Mouse (Mus musculus) G1E (cell line): ENCODE data around the gene Pnpo. TPM values are rescaled to one million over a fixed set of nuclear protein-coding genes. Genes with fewer than 3 reads are reported as not detected.

Experiments
- ATAC-seq: 2 replicates; pipeline ENCODE4 v1.8.0; 2016; ENCODE audit warnings: mild to moderate bottlenecking; ENCODE audit not compliant: insufficient number of reproducible peaks, poor library complexity, low FRiP score, severe bottlenecking; ENCODE audit errors: extremely low read depth
- DNase-seq: peaks from one replicate; pipeline ENCODE4 v3.0.0; 2012; ENCODE audit warnings: low spot score
- H3K27me3 ChIP-seq: 2 replicates; pipeline ENCODE4 v1.6.1; 2012; ENCODE audit warnings: mild to moderate bottlenecking, low read length, inconsistent platforms; ENCODE audit not compliant: insufficient read depth
- H3K36me3 ChIP-seq: replicated peaks from 2 replicates; pipeline ENCODE3; 2012; ENCODE audit warnings: mild to moderate bottlenecking, inconsistent platforms
- H3K4me1 ChIP-seq: 2 replicates; pipeline ENCODE4 v1.6.1; 2012; ENCODE audit warnings: low read depth, low read length, inconsistent platforms, mixed read lengths; ENCODE audit not compliant: insufficient read depth
- H3K4me3 ChIP-seq: 2 replicates; pipeline ENCODE4 v1.5.1; 2012; ENCODE audit warnings: low read depth, mild to moderate bottlenecking, inconsistent platforms, low read length, moderate library complexity, mixed read lengths
- H3K9me3 ChIP-seq: replicated peaks from 2 replicates; pipeline ENCODE4 v1.6.1; 2012; ENCODE audit warnings: inconsistent platforms
- CTCF ChIP-seq: IDR thresholded peaks from 2 replicates; pipeline ENCODE4 v1.5.1; 2012; ENCODE audit warnings: low read depth, low read length, inconsistent platforms, mixed read lengths
- GATA1 ChIP-seq: IDR thresholded peaks from 2 replicates; pipeline ENCODE4 v1.6.1; 2012; ENCODE audit warnings: borderline replicate concordance, low read length, inconsistent platforms, mixed read lengths
- GATA2 ChIP-seq: IDR thresholded peaks from 2 replicates; pipeline ENCODE4 v1.6.1; 2012; ENCODE audit warnings: low read depth, low read length, inconsistent platforms, borderline replicate concordance
- POLR2AphosphoS5 ChIP-seq: IDR thresholded peaks from 2 replicates; pipeline ENCODE4 v1.6.1; 2012; ENCODE audit warnings: low read depth, low read length, inconsistent platforms; ENCODE audit not compliant: insufficient replicate concordance
- TAL1 ChIP-seq: conservative IDR thresholded peaks from 2 replicates; pipeline ENCODE4 v1.6.1; 2012; ENCODE audit warnings: low read depth, low read length, inconsistent platforms, mixed read lengths
- polyA plus RNA-seq: library from polyadenylated mRNA; stranded (reverse); fragments of >175 nt; gene quantifications from 2 replicates; pipeline ENCODE4 v1.2.3, GENCODE M21; 2012
- total RNA-seq, 2 experiments: library from RNA; stranded (forward) in 1 of 2; stranded (reverse) in 1 of 2; fragments of 200-1000 nt in 1 of 2; fragments of >200 nt in 1 of 2; fragmentation: Nextera tagmentation in 1 of 2; gene quantifications; 2 replicates each; pipeline ENCODE4 v1.2.3; 2014 to 2017

Gene Pnpo
- total and polyA plus RNA-seq, 3 experiments, result 97.1 to 298 (median 123) TPM

DNA sequence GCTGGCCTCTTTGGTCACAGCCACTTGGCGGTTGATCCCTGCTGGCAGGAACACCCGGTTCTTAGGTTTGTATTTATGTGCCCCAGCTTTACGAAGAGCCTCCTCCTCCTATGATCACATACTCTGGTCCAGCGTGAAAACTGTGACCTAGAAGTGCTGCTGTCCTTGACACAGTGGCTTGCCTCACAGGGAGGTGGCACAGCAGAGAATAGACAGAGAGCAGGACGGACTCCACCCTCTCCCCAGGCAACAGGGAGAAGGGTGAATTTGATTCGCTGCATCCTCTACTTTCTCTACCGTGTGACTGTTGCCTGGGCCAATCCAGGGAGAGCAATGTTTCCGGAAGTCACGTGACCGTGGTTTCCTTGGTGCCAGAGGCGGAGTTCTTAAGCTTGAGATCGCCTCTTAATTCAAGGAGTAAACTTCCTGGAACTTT is 8.8 kb downstream of the Pnpo start:
- Histone ChIP-seq H3K27me3 (peaks cover 3% of the 10 kb centered on the region; the same call in 1 of the 2 replicates), H3K9me3 (no peaks in the 10 kb centered on the region), H3K4me1 (peaks cover 85% of the 10 kb centered on the region), H3K36me3 (peaks cover 61% of the 10 kb centered on the region), H3K4me3 (peak overlapping the region; percentile 24; the same call in 1 of the 2 replicates)
- TF ChIP-seq POLR2AphosphoS5 (no peak), GATA1 (no peak), CTCF (no peak), TAL1 (no peak), GATA2 (no peak)
- ATAC-seq (peak; percentile 80), DNase-seq (peak; percentile 73)

- DNase-seq (no peak), ATAC-seq (no peak)
- H3K36me3 ChIP-seq, result peaks cover 49% of the 10 kb centered on the region
- H3K4me3 ChIP-seq, result no peak overlapping the region
- no peaks in the 10 kb centered on the region for H3K9me3 ChIP-seq
- peaks cover 85% of the 10 kb centered on the region for H3K4me1 ChIP-seq
- peaks cover 9% of the 10 kb centered on the region for H3K27me3 ChIP-seq
- no peak for TF ChIP-seq CTCF
- TF ChIP-seq GATA2, result no peak
- no peak for TF ChIP-seq TAL1
- TF ChIP-seq POLR2AphosphoS5, result no peak
Measured at GRCm38 (mm10) chr11:96933562-96934276, 10.1 kb downstream of the Pnpo start.

- Histone ChIP-seq H3K36me3 (peaks cover 26% of the 10 kb centered on the region), H3K27me3 (peaks cover 12% of the 10 kb centered on the region), H3K4me3 (no peak overlapping the region; the same call in 1 of the 2 replicates), H3K4me1 (peaks cover 84% of the 10 kb centered on the region), H3K9me3 (no peaks in the 10 kb centered on the region)
- DNase-seq (no peak), ATAC-seq (no peak)
- no peak for TF ChIP-seq GATA2
- no peak for TF ChIP-seq CTCF
- no peak for TF ChIP-seq GATA1
- TF ChIP-seq TAL1, result no peak
- TF ChIP-seq POLR2AphosphoS5, result no peak
Measured at GRCm38 (mm10) chr11:96931327-96932062, 12.3 kb downstream of the Pnpo start.

DNA sequence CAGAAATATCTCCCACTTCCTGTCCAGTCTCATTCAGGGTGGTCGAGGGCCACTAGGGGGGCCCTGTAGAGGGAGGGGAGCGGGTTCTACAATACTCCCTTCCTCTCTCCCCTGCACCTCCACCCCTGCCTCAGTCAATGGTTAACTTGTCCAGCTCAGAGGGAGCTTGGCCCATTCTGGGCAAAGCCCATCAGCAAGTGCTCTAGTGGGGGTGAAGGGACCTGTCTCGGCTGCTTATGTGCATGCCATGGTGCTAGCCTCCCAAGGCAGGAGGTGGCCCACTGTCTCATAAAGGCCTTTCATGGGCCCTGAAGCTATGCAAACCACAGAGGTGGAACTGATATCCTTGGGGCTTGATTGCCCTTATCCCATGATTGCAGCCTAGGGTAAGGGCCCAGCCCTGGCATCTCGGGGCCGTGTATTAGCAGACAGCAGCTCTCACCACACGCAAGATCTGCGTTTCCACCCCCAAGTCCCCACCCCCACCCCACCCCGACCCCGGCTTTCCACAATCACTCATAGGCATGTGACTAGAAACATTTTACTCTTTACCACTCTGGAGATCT is 13.9 kb downstream of the Pnpo start:
- Histone ChIP-seq H3K9me3 (no peaks in the 10 kb centered on the region), H3K36me3 (peaks cover 12% of the 10 kb centered on the region), H3K27me3 (peaks cover 12% of the 10 kb centered on the region), H3K4me1 (peaks cover 85% of the 10 kb centered on the region), H3K4me3 (no peak overlapping the region; the same call in 1 of the 2 replicates)
- ATAC-seq (no peak), DNase-seq (no peak)
- TF ChIP-seq TAL1, result no peak
- TF ChIP-seq CTCF, result no peak
- TF ChIP-seq GATA1, result no peak
- TF ChIP-seq GATA2, result no peak
- no peak for TF ChIP-seq POLR2AphosphoS5

GRCm38 (mm10) chr11:96929096-96929765 is 14.6 kb downstream of the Pnpo start:
- Histone ChIP-seq H3K27me3 (peaks cover 12% of the 10 kb centered on the region), H3K36me3 (peaks cover 6% of the 10 kb centered on the region), H3K4me1 (peaks cover 85% of the 10 kb centered on the region), H3K4me3 (no peak overlapping the region), H3K9me3 (no peaks in the 10 kb centered on the region)
- TF ChIP-seq CTCF, result no peak
- TF ChIP-seq GATA1, result no peak
- no peak for TF ChIP-seq POLR2AphosphoS5
- DNase-seq (no peak), ATAC-seq (no peak)

- H3K4me1 ChIP-seq, result peaks cover 85% of the 10 kb centered on the region
Measured at GRCm38 (mm10) chr11:96928691-96929090, 15.1 kb downstream of the Pnpo start.

More at GRCm38 (mm10) chr11:96928691-96929090, 15.1 kb downstream of the Pnpo start:
- no peak for ATAC-seq
- DNase-seq, result no peak
- peaks cover under 1% of the 10 kb centered on the region for H3K36me3 ChIP-seq
- H3K4me3 ChIP-seq, result no peak overlapping the region
- peaks cover 12% of the 10 kb centered on the region for H3K27me3 ChIP-seq
- H3K9me3 ChIP-seq, result no peaks in the 10 kb centered on the region
- TF ChIP-seq TAL1 (no peak), CTCF (no peak), GATA2 (no peak), POLR2AphosphoS5 (no peak), GATA1 (no peak)
